Mouse (Mus musculus) neural tube, embryonic 13.5 days (tissue): ENCODE data around the gene Cdk12. TPM values are rescaled to one million over a fixed set of nuclear protein-coding genes. Genes with fewer than 3 reads are reported as not detected.
"Not testable (repeated sequence)": the region's sequence is repeated elsewhere in the genome, so short reads cannot be mapped to it uniquely, and the experiment has no call there.

Experiments used
- ATAC-seq: fragments of 200-750 bp; cut with Nextera tagmentation; 2 replicates; pipeline ENCODE4 v1.8.0; 2017; ENCODE audit warnings: low read depth, mild to moderate bottlenecking, moderate TSS enrichment, moderate library complexity
- H3K27ac ChIP-seq: fragments of 300-500 bp; sonication (generic); replicated peaks from 2 replicates; pipeline ENCODE4 v1.5.1; 2015; ENCODE audit warnings: moderate library complexity, mild to moderate bottlenecking, inconsistent platforms
- H3K27me3 ChIP-seq: fragments of 300-500 bp; sonication (generic); 2 replicates; pipeline ENCODE4 v1.6.1; 2015; ENCODE audit warnings: mild to moderate bottlenecking, inconsistent platforms
- H3K36me3 ChIP-seq: fragments of 300-500 bp; sonication (generic); 2 replicates; pipeline ENCODE4 v1.6.1; 2015; ENCODE audit warnings: mild to moderate bottlenecking, inconsistent platforms
- H3K4me1 ChIP-seq: fragments of 300-500 bp; sonication (generic); replicated peaks from 2 replicates; pipeline ENCODE4 v1.6.1; 2015; ENCODE audit warnings: inconsistent platforms
- H3K4me2 ChIP-seq: fragments of 300-500 bp; sonication (generic); 2 replicates; pipeline ENCODE4 v1.6.1; 2015; ENCODE audit warnings: inconsistent platforms, mild to moderate bottlenecking, moderate library complexity
- H3K4me3 ChIP-seq: fragments of 300-500 bp; sonication (generic); 2 replicates; pipeline ENCODE4 v1.5.1; 2015; ENCODE audit warnings: mild to moderate bottlenecking, inconsistent platforms
- H3K9ac ChIP-seq: fragments of 300-500 bp; sonication (generic); 2 replicates; pipeline ENCODE4 v1.6.1; 2015; ENCODE audit warnings: moderate library complexity, mild to moderate bottlenecking, inconsistent platforms
- H3K9me3 ChIP-seq: fragments of 300-500 bp; sonication (generic); 2 replicates; pipeline ENCODE4 v1.6.1; 2016; ENCODE audit warnings: inconsistent platforms
- WGBS: fragments of 180-500 bp; shearing (Covaris S2); methylation state at CpG from one replicate; pipeline ENCODE4 v1.1.7; 2015; 5-methylcytosine and 5-hydroxymethylcytosine counted together
- polyA plus RNA-seq: library from polyadenylated mRNA; unstranded; fragments of >200 nt; fragmentation: Nextera tagmentation; extraction: Ambion mirVana; gene quantifications from 2 replicates; pipeline ENCODE4 v1.2.1, GENCODE M21; 2015

The Cdk12 gene
- polyA plus RNA-seq: 9.4 and 9.6 TPM in 2 replicates

DNA sequence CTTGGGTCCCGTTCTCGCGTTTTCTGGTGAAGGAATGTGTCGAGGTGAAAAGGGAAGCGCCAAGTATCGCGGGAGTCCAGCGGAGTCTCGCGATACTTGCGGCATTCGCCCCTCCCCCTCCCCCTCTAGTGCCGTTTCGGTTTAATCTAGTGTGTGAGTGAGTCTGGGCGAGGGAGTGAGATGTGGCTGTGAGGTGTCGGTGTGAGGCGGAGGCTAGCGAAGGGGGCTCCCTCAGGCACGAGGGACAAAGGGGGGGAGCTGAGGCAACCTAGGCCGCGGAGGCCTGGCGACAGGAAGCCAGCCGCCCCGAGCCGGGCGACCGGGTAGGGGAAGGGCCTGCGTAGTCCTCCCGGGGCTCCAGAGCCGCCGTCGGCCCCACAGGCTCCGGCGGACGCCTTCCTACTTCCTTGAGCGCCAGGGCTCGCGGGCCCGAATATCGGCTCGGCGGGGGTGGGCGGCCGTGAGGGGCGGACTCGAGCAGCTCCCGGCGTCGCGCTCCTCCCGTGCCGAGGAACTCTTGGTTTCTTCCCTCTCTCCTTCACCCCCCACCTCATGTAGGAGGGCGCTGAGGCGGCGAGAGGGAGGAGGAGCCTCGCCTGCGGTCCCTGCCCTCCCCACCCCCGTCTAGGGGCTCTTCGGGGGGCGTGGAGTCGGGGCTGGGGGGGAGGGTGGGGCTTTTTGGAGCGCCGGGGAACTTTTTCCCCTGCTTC lies at the start of gene Cdk12:
Gene Cdk12, plus strand, starts transcription at position 419 of the 710 bp plus-strand sequence.
- H3K4me2 ChIP-seq: peak within 1 kb of the TSS; percentile 96
- WGBS: under 1% methylated on average over 62 of the region's 63 CpGs
- H3K4me1 ChIP-seq: peaks cover 35% of the 10 kb centered on the region
- H3K27ac ChIP-seq: peak within 1 kb of the TSS; percentile 100
- H3K9ac ChIP-seq: peak within 1 kb of the TSS; percentile 99
- peak within 1 kb of the TSS; percentile 90 for H3K4me3 ChIP-seq
- H3K36me3 ChIP-seq: peaks cover 2% of the 10 kb centered on the region; the same call in 1 of the 2 replicates
- no peaks in the 10 kb centered on the region for H3K9me3 ChIP-seq
- H3K27me3 ChIP-seq: peaks cover 1% of the 10 kb centered on the region; the same call in 1 of the 2 replicates
- peak; percentile 96 for ATAC-seq

DNA sequence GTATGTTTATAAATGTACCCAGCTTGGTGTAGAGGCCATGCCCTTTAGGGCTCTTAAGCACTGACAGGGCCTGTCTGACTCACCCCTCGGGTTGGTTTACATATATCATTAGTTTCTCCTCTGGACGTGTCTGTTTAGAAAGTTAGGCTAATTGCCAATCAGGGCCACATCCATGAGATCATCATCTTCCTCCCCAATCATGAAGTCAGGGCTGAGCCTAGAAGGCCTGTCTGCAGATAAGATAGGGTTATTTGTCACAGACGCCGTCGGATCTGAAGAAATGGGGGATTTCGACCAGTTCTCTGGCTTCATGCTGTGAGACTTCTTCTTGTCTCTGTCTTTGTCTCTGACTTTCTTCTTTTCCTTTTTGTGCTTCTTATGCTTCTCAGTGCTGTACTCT lies 47.8 kb upstream of the Cdk12 start:
- no peaks in the 10 kb centered on the region for H3K9me3 ChIP-seq
- no peak overlapping the region for H3K4me2 ChIP-seq
- H3K9ac ChIP-seq: no peak overlapping the region
- H3K27me3 ChIP-seq: no peaks in the 10 kb centered on the region
- no peak overlapping the region for H3K4me3 ChIP-seq
- H3K4me1 ChIP-seq: no peaks in the 10 kb centered on the region
- no peak for ATAC-seq
- peaks cover 66% of the 10 kb centered on the region for H3K36me3 ChIP-seq
- H3K27ac ChIP-seq: no peak overlapping the region
- WGBS: 84% methylated on average over 6 of the region's 6 CpGs

DNA sequence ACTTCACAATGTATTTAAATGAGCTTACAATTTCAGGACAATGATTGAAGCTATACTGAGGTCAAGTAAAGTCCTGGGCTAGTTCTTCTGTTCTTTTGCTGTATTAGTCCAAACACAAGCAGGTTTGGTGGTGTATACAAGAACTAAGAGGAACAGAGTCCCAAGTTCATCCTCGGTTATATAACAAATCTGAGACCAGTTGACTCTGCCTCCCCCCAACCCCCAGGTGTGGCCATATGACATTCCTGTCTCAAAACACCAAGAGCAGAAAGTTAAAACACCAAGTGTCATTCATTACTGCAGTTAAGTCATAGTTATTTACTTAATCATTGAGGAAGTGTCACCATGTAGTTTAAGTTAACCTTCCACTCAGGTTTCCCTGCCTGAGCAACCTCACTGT lies 34.5 kb upstream of the Cdk12 start:
- Histone ChIP-seq H3K4me3 (no peak overlapping the region), H3K4me1 (no peaks in the 10 kb centered on the region), H3K27me3 (no peaks in the 10 kb centered on the region), H3K27ac (no peak overlapping the region), H3K36me3 (peaks cover 84% of the 10 kb centered on the region), H3K9ac (no peak overlapping the region), H3K9me3 (no peaks in the 10 kb centered on the region), H3K4me2 (no peak overlapping the region)
- 95% methylated on average over 1 of the region's 1 CpGs for WGBS
- no peak for ATAC-seq

DNA sequence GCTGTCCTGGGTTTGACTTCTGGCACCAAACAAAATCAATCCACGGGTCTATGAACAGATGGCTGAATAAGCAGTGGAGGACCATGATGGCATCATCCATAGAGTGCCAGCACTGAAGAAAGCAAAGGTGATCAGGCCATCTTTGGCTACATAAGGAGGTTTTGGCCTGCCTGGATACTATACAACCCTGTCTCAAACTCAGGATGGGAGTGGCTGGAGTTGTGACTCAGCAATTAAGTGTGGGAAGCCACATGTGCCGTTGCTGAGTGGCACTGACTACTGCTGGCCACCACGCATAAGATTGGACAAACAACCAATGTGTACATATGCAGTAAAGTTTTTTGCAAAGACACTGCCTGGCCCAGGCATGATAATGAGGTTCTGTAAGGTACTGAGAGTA lies 20.7 kb upstream of the Cdk12 start:
- peaks cover 87% of the 10 kb centered on the region for H3K36me3 ChIP-seq
- H3K4me3 ChIP-seq, ATAC-seq: not testable (repeated sequence)

DNA sequence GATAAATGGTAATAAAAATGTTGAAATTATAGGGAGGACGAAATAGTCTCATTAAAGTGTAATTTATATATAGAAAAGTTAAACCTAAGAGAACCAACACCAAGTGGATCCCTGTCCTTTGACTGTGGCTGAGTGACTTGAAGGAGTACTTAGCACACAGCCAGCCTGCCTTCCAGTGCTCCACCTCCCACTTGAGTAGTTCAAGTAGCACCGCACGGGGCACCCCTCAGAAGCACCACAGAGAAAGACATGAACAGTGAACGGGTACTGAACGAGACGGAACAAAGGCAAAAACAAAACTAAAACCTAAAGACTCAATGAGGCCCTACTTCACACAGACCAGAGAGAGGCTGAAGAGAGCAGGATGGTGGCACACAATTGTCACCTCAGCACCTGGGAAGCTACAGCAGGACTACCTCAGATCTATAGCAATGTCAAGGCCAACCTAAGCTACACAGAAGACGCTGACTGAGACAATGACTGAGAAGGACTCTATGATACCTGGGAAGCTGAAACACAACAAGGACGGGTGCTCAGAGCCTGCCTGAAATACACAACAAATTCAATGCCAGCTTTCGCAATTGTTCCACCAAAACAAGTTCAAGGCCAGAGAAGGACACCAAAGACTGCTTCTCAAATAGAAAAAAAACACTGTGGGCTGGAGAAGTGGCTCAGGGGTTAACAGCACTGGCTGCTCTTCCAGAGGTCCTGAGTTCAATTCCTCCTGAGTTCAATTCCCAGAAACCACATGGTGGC lies 15.0 kb upstream of the Cdk12 start:
- 93% methylated on average over 9 of the region's 9 CpGs for WGBS
- no peak for ATAC-seq
- Histone ChIP-seq H3K4me2 (no peak overlapping the region), H3K9ac (no peak overlapping the region), H3K36me3 (peaks cover 67% of the 10 kb centered on the region), H3K4me1 (peaks cover 16% of the 10 kb centered on the region), H3K9me3 (no peaks in the 10 kb centered on the region), H3K27ac (no peak overlapping the region), H3K4me3 (no peak overlapping the region), H3K27me3 (no peaks in the 10 kb centered on the region)

More for the DNA sequence above, 20.7 kb upstream of the Cdk12 start:
- H3K27ac ChIP-seq, H3K27me3 ChIP-seq, H3K4me2 ChIP-seq, H3K9ac ChIP-seq, H3K4me1 ChIP-seq, H3K9me3 ChIP-seq: not testable (repeated sequence)
- 91% methylated on average over 3 of the region's 3 CpGs for WGBS

DNA sequence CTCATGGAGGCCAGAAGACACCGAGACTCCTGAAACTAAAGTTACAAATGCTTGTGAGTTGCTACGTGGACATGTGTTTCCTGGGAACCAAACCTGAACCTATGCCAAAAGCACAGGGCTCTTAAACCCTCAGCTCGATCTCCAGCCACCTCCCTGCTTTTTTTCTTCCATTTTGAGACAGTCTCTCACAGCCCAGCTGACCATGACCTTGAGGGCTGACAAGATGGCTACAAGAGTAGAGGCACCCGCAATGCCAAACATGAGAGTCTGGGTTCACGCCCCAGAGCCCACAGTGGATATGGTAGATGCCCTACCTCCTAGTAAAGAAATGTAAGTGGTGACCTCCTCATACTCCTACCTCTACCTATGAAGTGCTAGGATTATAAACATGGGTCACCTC lies 12.0 kb upstream of the Cdk12 start:
- ATAC-seq: no peak
- 92% methylated on average over 5 of the region's 5 CpGs for WGBS
- Histone ChIP-seq H3K27me3 (no peaks in the 10 kb centered on the region), H3K9ac (no peak overlapping the region), H3K27ac (no peak overlapping the region), H3K4me2 (no peak overlapping the region), H3K36me3 (peaks cover 40% of the 10 kb centered on the region), H3K4me3 (no peak overlapping the region), H3K9me3 (no peaks in the 10 kb centered on the region), H3K4me1 (peaks cover 20% of the 10 kb centered on the region)

DNA sequence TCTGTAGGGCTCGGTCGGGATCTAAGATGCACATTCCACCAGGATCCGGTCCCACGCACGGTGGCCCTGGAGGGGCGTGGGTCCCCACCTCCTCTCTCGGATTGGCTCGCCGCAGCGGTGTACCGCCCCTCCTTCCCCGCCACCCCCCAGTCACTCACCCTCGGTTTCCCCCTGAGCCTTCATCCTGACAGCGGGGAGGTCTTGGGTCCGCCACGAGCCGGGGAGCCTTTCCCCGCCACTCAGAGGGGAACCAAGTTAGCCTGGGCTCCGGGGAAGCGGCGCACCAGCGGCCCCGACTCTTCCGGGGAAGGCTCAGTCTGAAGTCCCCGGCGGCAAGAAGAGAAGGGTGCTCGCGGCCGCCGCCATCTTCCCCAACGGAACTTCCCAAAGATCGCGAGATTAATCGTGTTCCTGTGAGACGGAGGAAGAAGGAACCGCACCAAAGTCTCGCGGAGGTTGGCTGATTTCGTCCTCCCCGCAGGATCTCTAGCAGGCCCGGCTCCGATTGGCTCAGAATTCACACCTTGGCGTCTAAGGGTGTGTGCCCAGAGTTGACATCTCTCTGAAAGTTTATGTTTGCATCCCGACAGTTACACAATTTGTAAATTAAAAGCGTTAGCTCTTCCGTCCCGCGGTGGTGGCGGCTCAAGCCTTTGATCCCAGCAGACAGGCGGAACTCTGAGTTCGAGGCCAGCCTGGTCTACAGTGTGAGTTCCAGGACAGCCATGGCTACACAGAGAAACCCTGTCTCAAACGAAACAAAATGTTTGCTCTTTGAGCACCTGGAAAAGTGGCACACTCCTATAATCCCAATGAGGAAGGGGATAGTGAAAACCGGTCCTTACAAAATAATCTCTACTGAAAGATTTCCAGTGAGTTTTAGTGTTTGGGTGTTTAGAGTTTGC lies 9.7 kb upstream of the Cdk12 start, which contains the start of gene Med1:
Gene Med1, minus strand, starts transcription at position 393 of the 905 bp plus-strand sequence.
- WGBS: under 1% methylated on average over 53 of the region's 53 CpGs
- Histone ChIP-seq H3K36me3 (peaks cover 20% of the 10 kb centered on the region), H3K27ac (peak within 1 kb of the TSS; percentile 92), H3K9ac (peak within 1 kb of the TSS; percentile 89), H3K9me3 (no peaks in the 10 kb centered on the region), H3K4me2 (peak within 1 kb of the TSS; percentile 74), H3K27me3 (0 out of 2 replicates have a peak, but pooled peaks cover 8% of the 10 kb centered on the region), H3K4me3 (peak within 1 kb of the TSS; percentile 80), H3K4me1 (peaks cover 20% of the 10 kb centered on the region)
- peak; percentile 98 for ATAC-seq

DNA sequence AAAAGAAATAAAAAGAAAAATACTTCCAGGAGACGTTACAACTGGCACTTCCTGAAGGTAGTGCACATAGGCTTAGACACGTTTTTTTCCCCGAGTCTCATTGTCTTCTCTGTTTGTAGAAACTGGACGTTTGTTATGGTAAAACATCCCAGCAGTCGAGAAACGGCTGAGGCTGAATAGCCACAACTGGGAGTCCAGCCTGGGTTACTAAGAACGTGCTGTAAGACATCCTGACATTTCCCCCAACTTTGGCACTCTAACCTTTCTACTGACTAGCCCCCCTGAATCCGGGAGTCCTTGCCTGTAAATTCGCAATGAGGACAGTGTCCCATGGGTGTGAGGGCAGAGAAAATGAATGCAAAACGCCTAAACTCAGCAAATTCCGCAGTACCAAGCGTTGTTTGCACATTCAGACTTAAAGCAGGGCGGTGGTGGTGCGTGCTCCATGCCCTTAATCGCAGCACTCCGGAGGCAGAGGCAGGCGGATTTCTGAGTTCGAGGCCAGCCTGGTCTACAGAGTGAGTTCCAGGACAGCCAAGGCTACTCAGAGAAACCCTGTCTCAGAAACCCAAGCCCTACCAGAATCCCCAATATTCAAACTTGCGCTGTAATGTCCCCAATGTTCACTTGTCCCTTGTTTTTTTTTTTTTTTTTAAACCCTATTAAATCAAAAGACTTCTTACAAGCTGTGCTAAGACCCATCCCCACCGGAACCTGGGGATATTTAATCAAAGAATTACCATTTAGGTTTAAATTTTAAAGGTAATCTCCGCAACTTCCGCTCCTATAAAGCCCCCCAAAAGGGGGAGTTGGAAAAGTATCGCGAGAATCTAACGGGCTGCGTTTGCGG lies 843 bp upstream of the Cdk12 start:
- peak overlapping the region; percentile 100 for H3K27ac ChIP-seq
- peaks cover 2% of the 10 kb centered on the region; the same call in 1 of the 2 replicates for H3K27me3 ChIP-seq
- peak overlapping the region; percentile 99 for H3K9ac ChIP-seq
- peak; percentile 34; the same call in 1 of the 2 replicates for ATAC-seq
- peaks cover 27% of the 10 kb centered on the region for H3K4me1 ChIP-seq
- peak overlapping the region; percentile 64 for H3K4me2 ChIP-seq
- H3K36me3 ChIP-seq: no peaks in the 10 kb centered on the region
- H3K9me3 ChIP-seq: no peaks in the 10 kb centered on the region
- WGBS: 2% methylated on average over 27 of the region's 27 CpGs
- peak overlapping the region; percentile 90 for H3K4me3 ChIP-seq

DNA sequence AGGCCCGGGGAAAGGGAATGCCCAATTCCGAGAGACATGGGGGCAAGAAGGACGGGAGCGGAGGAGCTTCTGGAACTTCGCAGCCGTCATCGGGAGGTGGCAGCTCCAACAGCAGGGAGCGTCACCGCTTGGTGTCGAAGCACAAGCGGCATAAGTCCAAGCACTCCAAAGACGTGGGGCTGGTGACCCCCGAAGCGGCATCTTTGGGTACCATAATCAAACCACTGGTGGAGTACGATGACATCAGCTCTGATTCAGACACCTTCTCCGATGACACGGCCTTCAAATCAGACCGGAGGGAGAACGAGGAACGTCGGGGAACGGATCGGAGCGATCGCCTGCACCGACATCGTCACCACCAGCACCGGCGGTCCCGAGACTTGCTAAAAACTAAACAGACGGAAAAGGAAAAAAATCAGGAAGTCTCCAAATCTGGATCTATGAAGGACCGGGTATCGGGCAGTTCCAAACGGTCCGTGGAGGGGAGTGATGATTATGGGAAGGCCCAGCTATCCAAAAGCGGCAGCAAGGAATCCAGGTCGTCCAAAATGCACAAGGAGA lies 572 bp downstream of the Cdk12 start:
- Histone ChIP-seq H3K9me3 (no peaks in the 10 kb centered on the region), H3K4me2 (peak overlapping the region; percentile 96), H3K36me3 (peaks cover 8% of the 10 kb centered on the region), H3K27ac (peak overlapping the region; percentile 100), H3K4me3 (peak overlapping the region; percentile 90), H3K9ac (peak overlapping the region; percentile 99), H3K27me3 (no peaks in the 10 kb centered on the region; the same call in 1 of the 2 replicates), H3K4me1 (peaks cover 41% of the 10 kb centered on the region)
- WGBS: under 1% methylated on average over 37 of the region's 37 CpGs
- ATAC-seq: no peak

DNA sequence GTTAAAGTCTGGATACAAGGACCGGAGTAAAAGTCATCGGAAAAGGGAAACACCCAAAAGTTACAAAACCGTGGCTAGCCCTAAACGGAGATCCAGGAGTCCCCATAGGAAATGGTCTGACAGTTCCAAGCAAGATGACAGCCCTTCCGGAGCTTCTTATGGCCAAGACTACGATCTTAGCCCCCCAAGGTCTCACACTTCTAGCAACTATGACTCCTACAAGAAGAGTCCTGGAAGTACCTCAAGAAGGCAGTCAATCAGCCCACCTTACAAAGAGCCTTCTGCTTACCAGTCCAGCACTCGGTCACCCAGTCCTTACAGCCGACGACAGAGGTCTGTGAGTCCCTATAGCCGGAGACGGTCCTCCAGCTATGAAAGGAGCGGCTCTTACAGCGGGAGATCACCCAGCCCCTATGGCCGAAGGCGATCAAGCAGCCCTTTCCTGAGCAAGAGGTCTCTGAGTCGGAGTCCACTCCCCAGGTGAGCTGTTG lies 1.1 kb downstream of the Cdk12 start:
- Histone ChIP-seq H3K27me3 (no peaks in the 10 kb centered on the region; the same call in 1 of the 2 replicates), H3K4me1 (peaks cover 42% of the 10 kb centered on the region), H3K4me2 (peak overlapping the region; percentile 96), H3K36me3 (peaks cover 13% of the 10 kb centered on the region), H3K9me3 (no peaks in the 10 kb centered on the region), H3K9ac (peak overlapping the region; percentile 99), H3K27ac (no peak overlapping the region; the same call in 1 of the 2 replicates), H3K4me3 (peak overlapping the region; percentile 90)
- no peak for ATAC-seq
- WGBS: under 1% methylated on average over 16 of the region's 16 CpGs
